Mouse (Mus musculus): ENCODE results near the gene Fabp3. TPM values are rescaled to one million over a fixed set of nuclear protein-coding genes. Genes with fewer than 3 reads are reported as not detected.
A peak's percentile ranks its signal among the peaks of the same experiment; 100 is the strongest.

Fabp3 gene
- total and polyA plus RNA-seq, 3 experiments = not detected

DNA sequence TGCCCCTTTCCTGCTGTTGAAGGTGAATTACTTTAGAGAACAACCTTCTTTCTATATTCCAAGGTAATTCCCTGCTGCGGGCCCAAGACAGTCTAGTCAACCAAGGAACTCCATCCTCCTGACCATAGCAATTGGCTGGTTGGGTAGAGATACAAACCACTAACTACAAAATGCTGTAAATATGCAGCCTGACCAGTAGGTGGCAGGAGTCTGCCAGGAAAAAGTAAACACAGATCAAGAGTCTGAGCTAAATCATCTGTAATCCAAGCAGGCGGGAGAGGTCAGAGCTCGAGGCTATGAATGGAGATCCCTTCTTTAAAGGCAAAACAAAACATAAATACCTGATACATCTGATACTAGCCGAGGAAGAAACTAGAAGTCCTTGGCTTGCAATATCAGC lies 33.3 kb downstream of the Fabp3 start:
- no peak for TF ChIP-seq GATA2 (IDR thresholded peaks at IDR 0.05; ENCODE audit: borderline replicate concordance, low read depth, low read length)
- TF ChIP-seq CTCF (IDR thresholded peaks at IDR 0.05; ENCODE audit: low read depth, low read length) = peak; percentile 61

DNA sequence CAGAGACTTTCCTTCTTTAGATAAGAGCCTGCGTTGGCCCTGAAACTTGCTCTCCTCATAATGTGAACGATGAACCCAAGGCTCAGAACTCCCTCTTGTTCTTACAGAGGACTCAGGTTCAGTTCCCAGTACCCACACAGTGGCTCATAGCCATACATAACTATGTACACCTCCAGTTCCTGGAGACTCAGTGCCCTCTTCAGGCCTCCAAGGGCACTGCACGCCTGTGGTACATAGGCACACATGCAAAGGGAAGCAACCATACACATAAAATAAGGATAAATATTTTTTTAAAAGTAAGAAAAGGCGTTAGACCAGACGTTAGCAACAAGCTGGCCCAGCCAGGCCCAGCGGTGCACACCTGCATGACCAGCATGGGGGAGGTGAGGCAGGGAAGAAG lies 41.3 kb downstream of the Fabp3 start:
- H3K36me3 ChIP-seq (replicated peaks) = peaks cover 94% of the 10 kb centered on the region
- H3K27me3 ChIP-seq (ENCODE audit: insufficient read depth, low read length) = no peaks in the 10 kb centered on the region
- no peak for DNase-seq (ENCODE audit: low spot score)
- ATAC-seq (ENCODE audit: extremely low read depth, insufficient number of reproducible peaks, low FRiP score, poor library complexity, severe bottlenecking) = no peak
- peaks cover under 1% of the 10 kb centered on the region; the same call in 1 of the 2 replicates for H3K4me1 ChIP-seq (ENCODE audit: insufficient read depth, low read depth, low read length)
- H3K4me3 ChIP-seq (ENCODE audit: low read depth, low read length) = no peak overlapping the region
- TF ChIP-seq GATA2 (IDR thresholded peaks at IDR 0.05; ENCODE audit: borderline replicate concordance, low read depth, low read length) (no peak), CTCF (IDR thresholded peaks at IDR 0.05; ENCODE audit: low read depth, low read length) (no peak), POLR2AphosphoS5 (IDR thresholded peaks at IDR 0.05; ENCODE audit: insufficient replicate concordance, low read depth, low read length) (no peak), TAL1 (conservative IDR thresholded peaks at IDR 0.05; ENCODE audit: low read depth, low read length) (no peak), GATA1 (IDR thresholded peaks at IDR 0.05; ENCODE audit: borderline replicate concordance, low read length) (no peak)
- no peaks in the 10 kb centered on the region for H3K9me3 ChIP-seq (replicated peaks)

More for the DNA sequence above, 33.3 kb downstream of the Fabp3 start:
- peak; percentile 39 for DNase-seq (ENCODE audit: low spot score)
- H3K9me3 ChIP-seq (replicated peaks) = no peaks in the 10 kb centered on the region
- no peak overlapping the region for H3K4me3 ChIP-seq (ENCODE audit: low read depth, low read length)
- H3K4me1 ChIP-seq (ENCODE audit: insufficient read depth, low read depth, low read length) = peaks cover 2% of the 10 kb centered on the region; the same call in 1 of the 2 replicates
- peaks cover 71% of the 10 kb centered on the region for H3K36me3 ChIP-seq (replicated peaks)
- H3K27me3 ChIP-seq (ENCODE audit: insufficient read depth, low read length) = no peaks in the 10 kb centered on the region
- peak; percentile 28; the same call in 1 of the 2 replicates for ATAC-seq (ENCODE audit: extremely low read depth, insufficient number of reproducible peaks, low FRiP score, poor library complexity, severe bottlenecking)

DNA sequence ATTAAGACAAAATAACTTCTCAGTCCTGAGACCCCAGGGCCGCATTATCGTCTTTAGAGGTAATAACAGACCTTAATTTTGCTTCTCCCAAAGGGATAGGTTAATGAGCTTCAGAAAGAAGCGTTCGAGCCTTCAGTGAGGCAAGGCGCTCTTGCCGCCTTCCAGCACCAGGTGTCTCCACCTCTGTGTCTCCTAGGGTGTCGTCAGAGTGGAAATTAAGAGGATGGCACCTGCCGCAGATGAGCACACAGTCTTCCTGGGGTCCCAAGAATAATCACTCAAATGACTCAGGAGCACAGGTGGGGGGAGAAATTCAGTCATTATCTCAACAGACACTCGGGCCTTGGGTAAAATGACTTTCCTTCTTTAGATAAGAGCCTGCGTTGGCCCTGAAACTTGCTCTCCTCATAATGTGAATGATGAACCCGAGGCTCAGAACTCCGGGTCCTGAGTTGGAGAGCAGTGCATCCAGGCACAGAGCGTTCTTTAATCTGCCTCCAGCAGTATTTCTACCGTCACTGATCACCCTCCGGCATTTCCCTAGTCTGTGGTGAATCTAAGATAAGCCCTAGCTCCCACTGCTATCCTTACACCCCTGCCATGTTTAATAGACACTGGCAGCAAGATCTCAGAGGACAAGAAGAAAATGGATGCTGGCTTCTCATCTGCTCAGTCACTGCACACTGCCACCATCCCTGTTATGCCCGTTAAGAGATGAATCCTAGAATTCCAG lies 42.5 kb downstream of the Fabp3 start:
- Histone ChIP-seq H3K36me3 (replicated peaks) (peaks cover 94% of the 10 kb centered on the region), H3K9me3 (replicated peaks) (no peaks in the 10 kb centered on the region)
- no peak for ATAC-seq (ENCODE audit: extremely low read depth, insufficient number of reproducible peaks, low FRiP score, poor library complexity, severe bottlenecking)

DNA sequence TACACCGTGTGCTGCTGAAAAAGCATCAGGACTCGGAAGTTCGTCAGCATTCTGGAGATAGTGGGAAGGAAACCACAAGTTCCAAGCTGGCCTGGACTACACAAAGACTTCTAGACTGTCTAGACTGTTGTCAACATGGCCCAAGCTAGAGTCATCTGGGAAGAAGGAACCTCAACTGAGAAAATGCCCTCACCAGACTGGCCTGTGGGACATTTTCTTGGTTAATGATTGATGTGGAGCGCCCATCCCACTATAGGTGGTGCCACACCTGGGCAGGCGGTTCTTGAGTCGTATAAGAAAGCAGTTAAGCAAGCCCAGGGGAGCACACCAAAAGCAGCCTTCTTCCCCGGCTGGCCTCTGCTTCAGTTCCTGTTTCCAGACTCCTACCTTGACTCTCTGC lies 44.2 kb downstream of the Fabp3 start:
- Histone ChIP-seq H3K4me1 (ENCODE audit: insufficient read depth, low read depth, low read length) (peaks cover 5% of the 10 kb centered on the region; the same call in 1 of the 2 replicates), H3K9me3 (replicated peaks) (no peaks in the 10 kb centered on the region), H3K36me3 (replicated peaks) (peaks cover 97% of the 10 kb centered on the region), H3K27me3 (ENCODE audit: insufficient read depth, low read length) (no peaks in the 10 kb centered on the region), H3K4me3 (ENCODE audit: low read depth, low read length) (no peak overlapping the region)
- no peak for DNase-seq (ENCODE audit: low spot score)
- TF ChIP-seq GATA1 (IDR thresholded peaks at IDR 0.05; ENCODE audit: borderline replicate concordance, low read length) = no peak
- TF ChIP-seq TAL1 (conservative IDR thresholded peaks at IDR 0.05; ENCODE audit: low read depth, low read length) = no peak
- no peak for TF ChIP-seq POLR2AphosphoS5 (IDR thresholded peaks at IDR 0.05; ENCODE audit: insufficient replicate concordance, low read depth, low read length)
- TF ChIP-seq CTCF (IDR thresholded peaks at IDR 0.05; ENCODE audit: low read depth, low read length) = no peak
- TF ChIP-seq GATA2 (IDR thresholded peaks at IDR 0.05; ENCODE audit: borderline replicate concordance, low read depth, low read length) = no peak
- ATAC-seq (ENCODE audit: extremely low read depth, insufficient number of reproducible peaks, low FRiP score, poor library complexity, severe bottlenecking) = no peak

More for the DNA sequence above, 42.5 kb downstream of the Fabp3 start:
- no peak for DNase-seq (ENCODE audit: low spot score)
- Histone ChIP-seq H3K4me3 (ENCODE audit: low read depth, low read length) (no peak overlapping the region), H3K4me1 (ENCODE audit: insufficient read depth, low read depth, low read length) (peaks cover 2% of the 10 kb centered on the region; the same call in 1 of the 2 replicates), H3K27me3 (ENCODE audit: insufficient read depth, low read length) (no peaks in the 10 kb centered on the region)
- TF ChIP-seq CTCF (IDR thresholded peaks at IDR 0.05; ENCODE audit: low read depth, low read length) (no peak), POLR2AphosphoS5 (IDR thresholded peaks at IDR 0.05; ENCODE audit: insufficient replicate concordance, low read depth, low read length) (no peak), TAL1 (conservative IDR thresholded peaks at IDR 0.05; ENCODE audit: low read depth, low read length) (no peak), GATA1 (IDR thresholded peaks at IDR 0.05; ENCODE audit: borderline replicate concordance, low read length) (no peak), GATA2 (IDR thresholded peaks at IDR 0.05; ENCODE audit: borderline replicate concordance, low read depth, low read length) (no peak)

DNA sequence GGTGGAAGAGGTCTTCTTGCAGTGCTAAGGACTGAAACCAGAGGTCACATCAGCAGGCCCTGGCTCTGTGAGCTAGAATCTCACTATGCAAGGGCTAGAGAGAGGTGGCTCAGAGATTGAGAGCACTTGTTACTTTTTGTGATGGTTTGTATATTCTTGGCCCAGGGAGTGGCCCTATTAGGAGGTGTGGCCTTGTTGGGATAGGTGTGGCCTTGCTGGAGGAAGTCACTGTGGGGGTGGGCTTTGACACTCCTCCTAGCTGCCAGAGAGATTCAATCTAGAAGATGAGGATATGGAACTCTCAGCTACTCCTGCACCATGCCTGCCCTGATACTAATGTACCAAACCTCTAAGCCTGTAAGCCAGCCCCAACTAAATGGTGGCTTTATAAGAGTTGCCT lies 49.6 kb downstream of the Fabp3 start:
- H3K4me1 ChIP-seq (ENCODE audit: insufficient read depth, low read depth, low read length) = peaks cover 35% of the 10 kb centered on the region
- H3K27me3 ChIP-seq (ENCODE audit: insufficient read depth, low read length) = no peaks in the 10 kb centered on the region
- no peak for DNase-seq (ENCODE audit: low spot score)
- TF ChIP-seq GATA1 (IDR thresholded peaks at IDR 0.05; ENCODE audit: borderline replicate concordance, low read length) (no peak), GATA2 (IDR thresholded peaks at IDR 0.05; ENCODE audit: borderline replicate concordance, low read depth, low read length) (no peak), CTCF (IDR thresholded peaks at IDR 0.05; ENCODE audit: low read depth, low read length) (no peak), POLR2AphosphoS5 (IDR thresholded peaks at IDR 0.05; ENCODE audit: insufficient replicate concordance, low read depth, low read length) (no peak), TAL1 (conservative IDR thresholded peaks at IDR 0.05; ENCODE audit: low read depth, low read length) (no peak)
- H3K4me3 ChIP-seq (ENCODE audit: low read depth, low read length) = peak overlapping the region; percentile 3; the same call in 1 of the 2 replicates
- peaks cover 63% of the 10 kb centered on the region for H3K36me3 ChIP-seq (replicated peaks)
- no peak for ATAC-seq (ENCODE audit: extremely low read depth, insufficient number of reproducible peaks, low FRiP score, poor library complexity, severe bottlenecking)
- no peaks in the 10 kb centered on the region for H3K9me3 ChIP-seq (replicated peaks)

DNA sequence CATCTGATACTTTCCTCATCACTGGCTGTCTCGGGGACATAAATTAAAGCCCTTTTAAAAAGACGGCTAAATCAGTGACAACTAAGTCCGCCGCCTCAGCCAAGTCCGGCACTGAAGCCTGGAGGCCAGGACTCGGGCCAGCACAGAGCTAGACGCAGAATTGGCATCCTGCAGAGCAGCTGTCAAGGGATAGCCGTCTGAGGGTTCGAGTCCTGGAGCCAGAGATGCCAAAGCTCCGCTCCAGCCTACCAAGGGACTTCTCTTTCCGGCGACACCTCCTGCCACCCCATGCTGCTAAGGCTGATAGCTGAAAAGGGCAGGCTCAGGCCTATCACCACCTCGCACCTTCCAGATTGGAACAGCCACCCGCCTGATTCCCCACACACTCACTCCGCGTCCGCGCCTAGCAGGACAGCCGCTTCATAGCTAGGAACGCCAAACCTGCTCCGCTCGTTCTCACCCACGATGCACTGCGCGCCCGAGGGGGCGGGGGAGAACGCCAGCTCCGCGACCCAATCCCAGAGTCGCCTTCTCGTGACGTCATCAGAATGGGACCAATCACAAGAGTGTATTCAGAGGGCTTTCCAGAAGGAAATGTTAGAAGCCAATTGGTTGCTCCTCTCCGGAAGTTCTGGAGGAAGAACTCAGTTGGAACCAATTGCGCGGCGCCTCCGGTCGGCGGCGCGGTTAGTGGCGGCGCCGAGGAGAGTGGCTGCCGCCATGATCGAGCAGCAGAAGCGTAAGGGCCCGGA lies 51.3 kb downstream of the Fabp3 start, which contains the start of the genes Zcchc17 and Snrnp40:
Gene Zcchc17 (minus strand): TSS at position 458 of the 752 bp plus-strand sequence.
Gene Snrnp40 (plus strand): TSS at position 647 of the 752 bp plus-strand sequence.
- peak; percentile 95 for DNase-seq (ENCODE audit: low spot score)
- Histone ChIP-seq H3K9me3 (replicated peaks) (no peaks in the 10 kb centered on the region), H3K4me1 (ENCODE audit: insufficient read depth, low read depth, low read length) (peaks cover 35% of the 10 kb centered on the region), H3K4me3 (ENCODE audit: low read depth, low read length) (peak within 1 kb of the TSS; percentile 96), H3K27me3 (ENCODE audit: insufficient read depth, low read length) (no peaks in the 10 kb centered on the region), H3K36me3 (replicated peaks) (peaks cover 61% of the 10 kb centered on the region)
- peak; percentile 98 for ATAC-seq (ENCODE audit: extremely low read depth, insufficient number of reproducible peaks, low FRiP score, poor library complexity, severe bottlenecking)
- TF ChIP-seq TAL1 (conservative IDR thresholded peaks at IDR 0.05; ENCODE audit: low read depth, low read length) (no peak), GATA2 (IDR thresholded peaks at IDR 0.05; ENCODE audit: borderline replicate concordance, low read depth, low read length) (no peak)

Measured in G1E (cell line).